Mouse (Mus musculus): Measurements from ENCODE around the gene Gramd4. TPM values are rescaled to one million over a fixed set of nuclear protein-coding genes. Genes with fewer than 3 reads are reported as not detected.
A peak's percentile ranks its signal among the peaks of the same experiment; 100 is the strongest.
"Not testable (repeated sequence)": the region's sequence is repeated elsewhere in the genome, so short reads cannot be mapped to it uniquely, and the experiment has no call there.

The Gramd4 gene
- polyA plus RNA-seq, 1 experiment from 2014 or later: 17.4 TPM

GRCm38 (mm10) chr15:86161800-86162199 lies 104.3 kb downstream of the Gramd4 start:
- not testable (repeated sequence) for H3K27ac ChIP-seq; H3K9me3 ChIP-seq (replicated peaks); ATAC-seq (replicated peaks; ENCODE audit: low FRiP score); H3K9ac ChIP-seq; H3K4me2 ChIP-seq; H3K4me1 ChIP-seq; H3K4me3 ChIP-seq (replicated peaks); H3K27me3 ChIP-seq
- WGBS: 100% methylated on average over 3 of the region's 3 CpGs
- H3K36me3 ChIP-seq: peaks cover 14% of the 10 kb centered on the region

- no peaks in the 10 kb centered on the region for H3K9me3 ChIP-seq (replicated peaks)
- no peak overlapping the region for H3K4me3 ChIP-seq (replicated peaks)
- H3K27ac ChIP-seq: no peak overlapping the region
- ATAC-seq (replicated peaks; ENCODE audit: low FRiP score): no peak
- no peak overlapping the region for H3K9ac ChIP-seq
- peaks cover 21% of the 10 kb centered on the region for H3K4me1 ChIP-seq
- H3K27me3 ChIP-seq: no peaks in the 10 kb centered on the region
- peaks cover 11% of the 10 kb centered on the region for H3K36me3 ChIP-seq
- H3K4me2 ChIP-seq: no peak overlapping the region
- WGBS: 66% methylated on average over 21 of the region's 21 CpGs
Observed at GRCm38 (mm10) chr15:86164718-86165345, 107.3 kb downstream of the Gramd4 start.

- H3K4me3 ChIP-seq (replicated peaks): no peak overlapping the region
- no peaks in the 10 kb centered on the region for H3K27me3 ChIP-seq
- H3K9me3 ChIP-seq (replicated peaks): no peaks in the 10 kb centered on the region
- no peak overlapping the region for H3K27ac ChIP-seq
- peaks cover 30% of the 10 kb centered on the region for H3K4me1 ChIP-seq
- peaks cover 11% of the 10 kb centered on the region for H3K36me3 ChIP-seq
- 90% methylated on average over 24 of the region's 24 CpGs for WGBS
- H3K4me2 ChIP-seq: no peak overlapping the region
- ATAC-seq (replicated peaks; ENCODE audit: low FRiP score): no peak
- H3K9ac ChIP-seq: no peak overlapping the region
Observed at GRCm38 (mm10) chr15:86165811-86166590, 108.5 kb downstream of the Gramd4 start.

GRCm38 (mm10) chr15:86167032-86167655 lies 109.6 kb downstream of the Gramd4 start:
- Histone ChIP-seq H3K27ac (no peak overlapping the region), H3K4me1 (peaks cover 41% of the 10 kb centered on the region), H3K36me3 (peaks cover 1% of the 10 kb centered on the region), H3K9me3 (replicated peaks) (no peaks in the 10 kb centered on the region), H3K9ac (no peak overlapping the region), H3K4me2 (no peak overlapping the region), H3K4me3 (replicated peaks) (no peak overlapping the region), H3K27me3 (no peaks in the 10 kb centered on the region)
- WGBS: 94% methylated on average over 7 of the region's 7 CpGs
- ATAC-seq (replicated peaks; ENCODE audit: low FRiP score): no peak

GRCm38 (mm10) chr15:86167787-86168504 lies 110.5 kb downstream of the Gramd4 start:
- peak overlapping the region; percentile 58; the same call in 1 of the 2 replicates for H3K27ac ChIP-seq
- 69% methylated on average over 10 of the region's 10 CpGs for WGBS
- H3K4me3 ChIP-seq (replicated peaks): no peak overlapping the region
- peaks cover 49% of the 10 kb centered on the region for H3K4me1 ChIP-seq
- ATAC-seq (replicated peaks; ENCODE audit: low FRiP score): no peak
- no peaks in the 10 kb centered on the region for H3K27me3 ChIP-seq
- no peak overlapping the region for H3K4me2 ChIP-seq
- no peak overlapping the region for H3K9ac ChIP-seq
- no peaks in the 10 kb centered on the region for H3K36me3 ChIP-seq
- no peaks in the 10 kb centered on the region for H3K9me3 ChIP-seq (replicated peaks)

- H3K9me3 ChIP-seq (replicated peaks): no peaks in the 10 kb centered on the region
- H3K9ac ChIP-seq: no peak overlapping the region
- H3K4me2 ChIP-seq: no peak overlapping the region
- no peak overlapping the region for H3K4me3 ChIP-seq (replicated peaks)
- no peaks in the 10 kb centered on the region for H3K27me3 ChIP-seq
- peak overlapping the region; percentile 58; the same call in 1 of the 2 replicates for H3K27ac ChIP-seq
- no peaks in the 10 kb centered on the region for H3K36me3 ChIP-seq
- WGBS: 36% methylated on average over 7 of the region's 7 CpGs
- ATAC-seq (replicated peaks; ENCODE audit: low FRiP score): no peak
- H3K4me1 ChIP-seq: peaks cover 55% of the 10 kb centered on the region
Observed at GRCm38 (mm10) chr15:86168505-86168867, 111.0 kb downstream of the Gramd4 start.

GRCm38 (mm10) chr15:86168941-86169816 lies 111.7 kb downstream of the Gramd4 start:
- no peaks in the 10 kb centered on the region for H3K36me3 ChIP-seq
- H3K9ac ChIP-seq: no peak overlapping the region
- peaks cover 62% of the 10 kb centered on the region for H3K4me1 ChIP-seq
- no peak overlapping the region for H3K4me2 ChIP-seq
- peak overlapping the region; percentile 56 for H3K27ac ChIP-seq
- 71% methylated on average over 12 of the region's 12 CpGs for WGBS
- H3K4me3 ChIP-seq (replicated peaks): no peak overlapping the region
- ATAC-seq (replicated peaks; ENCODE audit: low FRiP score): no peak
- no peaks in the 10 kb centered on the region for H3K9me3 ChIP-seq (replicated peaks)
- H3K27me3 ChIP-seq: no peaks in the 10 kb centered on the region

- no peaks in the 10 kb centered on the region for H3K27me3 ChIP-seq
- H3K4me1 ChIP-seq: peaks cover 66% of the 10 kb centered on the region
- no peaks in the 10 kb centered on the region for H3K36me3 ChIP-seq
- 54% methylated on average over 4 of the region's 4 CpGs for WGBS
- H3K9me3 ChIP-seq (replicated peaks): no peaks in the 10 kb centered on the region
- no peak for ATAC-seq (replicated peaks; ENCODE audit: low FRiP score)
- H3K27ac ChIP-seq: peak overlapping the region; percentile 56
- no peak overlapping the region for H3K4me3 ChIP-seq (replicated peaks)
- no peak overlapping the region for H3K9ac ChIP-seq
- no peak overlapping the region for H3K4me2 ChIP-seq
Observed at GRCm38 (mm10) chr15:86169817-86170110, 112.3 kb downstream of the Gramd4 start.

- no peaks in the 10 kb centered on the region for H3K9me3 ChIP-seq (replicated peaks)
- H3K27me3 ChIP-seq: no peaks in the 10 kb centered on the region
- H3K9ac ChIP-seq: no peak overlapping the region
- peak overlapping the region; percentile 43; the same call in 1 of the 2 replicates for H3K27ac ChIP-seq
- H3K36me3 ChIP-seq: no peaks in the 10 kb centered on the region
- no peak for ATAC-seq (replicated peaks; ENCODE audit: low FRiP score)
- no peak overlapping the region for H3K4me3 ChIP-seq (replicated peaks)
- 52% methylated on average over 12 of the region's 12 CpGs for WGBS
- peaks cover 70% of the 10 kb centered on the region for H3K4me1 ChIP-seq
- H3K4me2 ChIP-seq: no peak overlapping the region
Observed at GRCm38 (mm10) chr15:86171316-86171715, 113.8 kb downstream of the Gramd4 start.

- H3K27ac ChIP-seq: no peak overlapping the region
- peaks cover 74% of the 10 kb centered on the region for H3K4me1 ChIP-seq
- no peak overlapping the region for H3K9ac ChIP-seq
- no peak overlapping the region for H3K4me2 ChIP-seq
- no peak overlapping the region for H3K4me3 ChIP-seq (replicated peaks)
- 50% methylated on average over 3 of the region's 3 CpGs for WGBS
- no peaks in the 10 kb centered on the region for H3K27me3 ChIP-seq
- ATAC-seq (replicated peaks; ENCODE audit: low FRiP score): no peak
- H3K9me3 ChIP-seq (replicated peaks): no peaks in the 10 kb centered on the region
- no peaks in the 10 kb centered on the region for H3K36me3 ChIP-seq
Observed at GRCm38 (mm10) chr15:86172124-86172523, 114.6 kb downstream of the Gramd4 start.

GRCm38 (mm10) chr15:86172526-86172925 lies 115.0 kb downstream of the Gramd4 start:
- Histone ChIP-seq H3K4me1 (peaks cover 76% of the 10 kb centered on the region), H3K9me3 (replicated peaks) (no peaks in the 10 kb centered on the region), H3K4me3 (replicated peaks) (no peak overlapping the region), H3K9ac (no peak overlapping the region), H3K27ac (no peak overlapping the region), H3K4me2 (no peak overlapping the region), H3K27me3 (no peaks in the 10 kb centered on the region), H3K36me3 (no peaks in the 10 kb centered on the region)
- 66% methylated on average over 6 of the region's 6 CpGs for WGBS
- no peak for ATAC-seq (replicated peaks; ENCODE audit: low FRiP score)

Data from kidney, embryonic 15.5 days (tissue).